Mouse (Mus musculus) testis, postnatal 10 days (tissue): ENCODE results near the gene Trpm3.

ENCODE experiments used
- DNase-seq: peaks from one replicate; pipeline ENCODE4 v3.0.0; 2021; ENCODE audit warnings: low spot score

Gene Trpm3

GRCm38 (mm10) chr19:22303952-22304655 lies 165.3 kb downstream of the Trpm3 start:
- peak; percentile 92 for DNase-seq

- DNase-seq: no peak
Measured at GRCm38 (mm10) chr19:22308081-22308480, 169.2 kb downstream of the Trpm3 start.

GRCm38 (mm10) chr19:22317306-22317705 lies 178.5 kb downstream of the Trpm3 start:
- DNase-seq: no peak

GRCm38 (mm10) chr19:22326813-22327212 lies 188.0 kb downstream of the Trpm3 start:
- DNase-seq: no peak

GRCm38 (mm10) chr19:22327226-22327625 lies 188.4 kb downstream of the Trpm3 start:
- DNase-seq: no peak

- no peak for DNase-seq
Measured at GRCm38 (mm10) chr19:22336278-22336677, 197.4 kb downstream of the Trpm3 start.

GRCm38 (mm10) chr19:22337468-22337867 lies 198.6 kb downstream of the Trpm3 start:
- peak; percentile 52 for DNase-seq

GRCm38 (mm10) chr19:22338927-22339326 lies 200.1 kb downstream of the Trpm3 start:
- no peak for DNase-seq

- DNase-seq: no peak
Measured at GRCm38 (mm10) chr19:22354037-22354541, 215.2 kb downstream of the Trpm3 start.

- DNase-seq: no peak
Measured at GRCm38 (mm10) chr19:22386890-22387289, 248.0 kb downstream of the Trpm3 start.

- DNase-seq: no peak
Measured at GRCm38 (mm10) chr19:22394700-22395099, 255.9 kb downstream of the Trpm3 start.

GRCm38 (mm10) chr19:22404049-22404448 lies 265.2 kb downstream of the Trpm3 start:
- no peak for DNase-seq

- DNase-seq: no peak
Measured at GRCm38 (mm10) chr19:22418239-22418638, 279.4 kb downstream of the Trpm3 start.

GRCm38 (mm10) chr19:22437207-22437606 lies 298.4 kb downstream of the Trpm3 start:
- no peak for DNase-seq

GRCm38 (mm10) chr19:22447418-22448339 lies 308.8 kb downstream of the Trpm3 start:
- DNase-seq: no peak

GRCm38 (mm10) chr19:22448340-22449288 lies 309.8 kb downstream of the Trpm3 start:
- DNase-seq: no peak

- no peak for DNase-seq
Measured at GRCm38 (mm10) chr19:22451290-22451689, 312.4 kb downstream of the Trpm3 start.

GRCm38 (mm10) chr19:22456935-22457334 lies 318.1 kb downstream of the Trpm3 start:
- no peak for DNase-seq

- DNase-seq: no peak
Measured at GRCm38 (mm10) chr19:22462043-22462442, 323.2 kb downstream of the Trpm3 start.

- DNase-seq: no peak
Measured at GRCm38 (mm10) chr19:22463506-22463905, 324.7 kb downstream of the Trpm3 start.

GRCm38 (mm10) chr19:22469608-22470007 lies 330.8 kb downstream of the Trpm3 start:
- no peak for DNase-seq
